ENCODE assay signal across 10 mouse cellular contexts in genomic region chr11:18753856-18754255, GRCm38 (mm10).
A peak's percentile ranks its signal among the peaks of the same experiment; 100 is the strongest.
DNase-seq lines count a peak whose midpoint lies in the region; ATAC-seq and TF ChIP-seq lines count a peak whose summit lies in the region.
"Had no signal": no experiment of that assay in that cellular context is flagged by ENCODE, and none has a peak within 500 bp of the region (broad histone marks: within the 10 kb centered on the region; RNA-seq: fewer than 3 reads in every experiment).

No protein-coding gene starts in this region.

- H3K4me3 ChIP-seq in hindbrain, embryonic 11.5 days (ENCODE audit: low read depth, low read length), result no peak overlapping the region
- H3K4me3 ChIP-seq in hindbrain, embryonic 10.5 days, result no peak overlapping the region
- H3K4me3 ChIP-seq in hindbrain, embryonic 13.5 days, result 0 out of 2 replicates have a peak overlapping the region, but pooled peaks have one; percentile 3
- H3K4me3 ChIP-seq in layer of hippocampus, adult 2 months, result no peak overlapping the region
- no peak overlapping the region for H3K4me3 ChIP-seq in gastrocnemius, adult 2 months

- 42% methylated on average over 9 of the region's 9 CpGs for WGBS in hindbrain, embryonic 11.5 days
- 52% methylated on average over 9 of the region's 9 CpGs for WGBS in hindbrain, embryonic 10.5 days
- 33% methylated on average over 9 of the region's 9 CpGs for WGBS in hindbrain, embryonic 13.5 days

- intact Hi-C loops in gastrocnemius, adult 2 months (cut with DNase I), result no loop called here

- H3K36me3 ChIP-seq in hindbrain, embryonic 11.5 days (ENCODE audit: control insufficient read depth, insufficient read depth, low read length), result no peaks in the 10 kb centered on the region
- H3K36me3 ChIP-seq in hindbrain, embryonic 10.5 days, result no peaks in the 10 kb centered on the region
- no peaks in the 10 kb centered on the region for H3K36me3 ChIP-seq in hindbrain, embryonic 13.5 days

- no peak overlapping the region for H3K4me2 ChIP-seq in hindbrain, embryonic 11.5 days (replicated peaks; ENCODE audit: low read depth, low read length)
- H3K4me2 ChIP-seq in hindbrain, embryonic 13.5 days, result peak overlapping the region; percentile 44

- H3K4me1 ChIP-seq in hindbrain, embryonic 11.5 days (replicated peaks; ENCODE audit: control insufficient read depth, insufficient read depth, low read length), result peaks cover 13% of the 10 kb centered on the region
- peaks cover 68% of the 10 kb centered on the region for H3K4me1 ChIP-seq in hindbrain, embryonic 10.5 days (replicated peaks)
- peaks cover 55% of the 10 kb centered on the region for H3K4me1 ChIP-seq in hindbrain, embryonic 13.5 days (replicated peaks)

- peak; percentile 18 for DNase-seq in hindbrain, embryonic 11.5 days (ENCODE audit: low spot score)
- DNase-seq in hindbrain, embryonic 10.5 days (ENCODE audit: low spot score), result no peak
- peak; percentile 52 to 75 for DNase-seq in cerebellum, postnatal 14 days
- no peak for DNase-seq in layer of hippocampus, adult 2 months (ENCODE audit: low spot score in 2 of 2)
- DNase-seq in thymus, postnatal 14 days, result no peak
- DNase-seq in gastrocnemius, adult 2 months, result no peak
- DNase-seq: right cerebral cortex, postnatal 25 days had no signal

- TF ChIP-seq CTCF in layer of hippocampus, adult 2 months (conservative IDR thresholded peaks at IDR 0.05), result no peak
- no peak for TF ChIP-seq CTCF in gastrocnemius, adult 2 months (IDR thresholded peaks at IDR 0.05)

- no peak overlapping the region for H3K9ac ChIP-seq in hindbrain, embryonic 11.5 days (ENCODE audit: low read depth, low read length)
- H3K9ac ChIP-seq in hindbrain, embryonic 13.5 days, result peak overlapping the region; percentile 53

- no peak for ATAC-seq in hindbrain, embryonic 11.5 days (ENCODE audit: low FRiP score)
- peak; percentile 19; the same call in 1 of the 2 replicates for ATAC-seq in hindbrain, embryonic 13.5 days (ENCODE audit: low FRiP score)
- ATAC-seq in megakaryocyte-erythroid progenitor cell, adult 5-6 weeks (replicated peaks; ENCODE audit: low FRiP score, low TSS enrichment, poor library complexity, severe bottlenecking), result peak; percentile 77
- ATAC-seq: Patski had no signal

- no peaks in the 10 kb centered on the region for H3K9me3 ChIP-seq in hindbrain, embryonic 11.5 days (ENCODE audit: control insufficient read depth, low read length)
- no peaks in the 10 kb centered on the region for H3K9me3 ChIP-seq in hindbrain, embryonic 10.5 days
- no peaks in the 10 kb centered on the region for H3K9me3 ChIP-seq in hindbrain, embryonic 13.5 days

- no peaks in the 10 kb centered on the region for H3K27me3 ChIP-seq in hindbrain, embryonic 11.5 days (ENCODE audit: control insufficient read depth, insufficient read depth, low read length)
- H3K27me3 ChIP-seq in hindbrain, embryonic 10.5 days (ENCODE audit: insufficient read depth, poor library complexity, severe bottlenecking), result peaks cover 3% of the 10 kb centered on the region; the same call in 1 of the 2 replicates
- no peaks in the 10 kb centered on the region for H3K27me3 ChIP-seq in hindbrain, embryonic 13.5 days

- H3K27ac ChIP-seq in hindbrain, embryonic 11.5 days (ENCODE audit: low read depth, low read length), result peak overlapping the region; percentile 49; the same call in 1 of the 2 replicates
- no peak overlapping the region for H3K27ac ChIP-seq in hindbrain, embryonic 10.5 days
- peak overlapping the region; percentile 85 for H3K27ac ChIP-seq in hindbrain, embryonic 13.5 days
- H3K27ac ChIP-seq in layer of hippocampus, adult 2 months, result no peak overlapping the region
- H3K27ac ChIP-seq in gastrocnemius, adult 2 months, result no peak overlapping the region

Comparison
In these comparisons a context has a peak if more than half of its experiments do, and no peak if none do; other contexts are left out.
1. DNase-seq: peak in hindbrain, embryonic 11.5 days (single experiment) and cerebellum, postnatal 14 days (2 of 2); none in hindbrain, embryonic 10.5 days (single experiment), layer of hippocampus, adult 2 months (0 of 2), thymus, postnatal 14 days (single experiment) and gastrocnemius, adult 2 months (single experiment).
2. H3K27ac ChIP-seq: peak in hindbrain, embryonic 11.5 days (single experiment) and hindbrain, embryonic 13.5 days (single experiment); none in hindbrain, embryonic 10.5 days (single experiment), layer of hippocampus, adult 2 months (single experiment) and gastrocnemius, adult 2 months (single experiment).